Mouse (Mus musculus) C2C12 (cell line): ENCODE results near the gene Zic4.

Experiments
- CEBPB ChIP-seq: IDR thresholded peaks from one replicate; pipeline ENCODE4 v1.6.1; 2011; ENCODE audit warnings: low read depth, mild to moderate bottlenecking, control low read depth, moderate library complexity
- CTCF ChIP-seq: IDR thresholded peaks from one replicate; pipeline ENCODE4 v1.5.1; 2011; ENCODE audit not compliant: control insufficient read depth, insufficient read depth, insufficient read length
- FOSL1 ChIP-seq: IDR thresholded peaks from one replicate; pipeline ENCODE4 v1.8.0; 2011; ENCODE audit warnings: mild to moderate bottlenecking, low read length; ENCODE audit not compliant: poor library complexity, insufficient read depth, severe bottlenecking

- no peak for TF ChIP-seq CTCF
- no peak for TF ChIP-seq FOSL1
- TF ChIP-seq CEBPB: no peak
Measured at GRCm38 (mm10) chr9:91360151-91361032, 1.8 kb upstream of the Zic4 start.
